Mouse (Mus musculus) monocyte, adult 5-6 weeks (primary cell): ENCODE measurements around the gene Tmem81. TPM values are rescaled to one million over a fixed set of nuclear protein-coding genes. Genes with fewer than 3 reads are reported as not detected.

Experiments used
- ATAC-seq: fragments of 153-309, 156-312 bp; replicated peaks from 2 replicates; pipeline ENCODE4 v1.8.0; 2017; ENCODE audit warnings: mild to moderate bottlenecking; ENCODE audit not compliant: low TSS enrichment, insufficient number of reproducible peaks, severe bottlenecking, poor library complexity, low FRiP score
- total RNA-seq: library from RNA; stranded (forward); fragments of 200-1000, 200-491, 200-594 nt; gene quantifications from 3 replicates; pipeline ENCODE4 v1.2.3, GENCODE M21; 2017

The Tmem81 gene
- total RNA-seq, 1 experiment from 2014 or later, result 7.1 TPM

GRCm38 (mm10) chr1:132541824-132542599 is 36.0 kb downstream of the Tmem81 start:
- ATAC-seq, result no peak

GRCm38 (mm10) chr1:132542762-132543306 is 36.8 kb downstream of the Tmem81 start, which contains the start of gene Cntn2:
TSS of gene Cntn2 (minus strand) at chr1:132543256.
- no peak for ATAC-seq

DNA sequence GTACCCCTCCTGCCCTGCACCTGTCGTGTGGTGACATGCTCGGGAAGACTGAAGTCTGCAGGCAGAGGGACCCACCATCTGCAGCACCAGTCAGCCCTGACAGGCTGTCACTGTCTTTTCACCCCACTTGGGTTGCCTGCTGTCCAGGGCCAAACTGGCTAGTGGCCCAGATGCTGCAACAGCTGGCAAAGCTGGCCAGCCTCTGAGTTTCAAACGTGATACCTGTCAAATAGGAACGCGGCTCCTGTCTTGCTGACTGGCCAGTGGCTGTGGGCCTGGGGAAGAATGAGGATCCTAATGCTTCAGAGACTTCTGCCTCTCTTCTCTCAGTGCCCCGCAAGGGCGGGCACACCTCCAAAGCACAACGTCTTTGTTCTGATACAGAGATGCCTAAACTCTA is 37.8 kb downstream of the Tmem81 start:
- no peak for ATAC-seq

- ATAC-seq, result no peak
These were observed 52.0 kb downstream of the Tmem81 start for GRCm38 (mm10) chr1:132557901-132558631.

Other genes starting within 250 kb of the Tmem81 start
- not detected in 3 replicates for gene Klhdc8a, start 207.6 kb upstream of the Tmem81 start, total RNA-seq
- gene Nuak2, start 190.1 kb upstream of the Tmem81 start, total RNA-seq, result 59.8 to 114 TPM (median 79.4 TPM) in 3 replicates
- gene Tmcc2, start 114.9 kb upstream of the Tmem81 start, total RNA-seq, result 3.8 to 9.4 TPM (median 6.3 TPM) in 3 replicates
- gene Dstyk, start 88.7 kb upstream of the Tmem81 start, total RNA-seq, result 40.6 to 56.0 TPM (median 54.3 TPM) in 3 replicates
- 43.2 to 84.5 TPM (median 75.7 TPM) in 3 replicates for gene Rbbp5, start 28.9 kb upstream of the Tmem81 start, total RNA-seq
- not detected in 3 replicates for gene Cntn2, start 37.0 kb downstream of the Tmem81 start, total RNA-seq
- not detected in 3 replicates for gene Nfasc, start 235.6 kb downstream of the Tmem81 start, total RNA-seq